Mouse (Mus musculus): ENCODE results near the gene Slc9a9. TPM values are rescaled to one million over a fixed set of nuclear protein-coding genes. Genes with fewer than 3 reads are reported as not detected.

Slc9a9 gene
- polyA plus RNA-seq, 2 experiments, result 1.1 to 1.3 TPM

GRCm38 (mm10) chr9:95220009-95220408, 550.3 kb downstream of the Slc9a9 start:
- Histone ChIP-seq H3K4me2 (ENCODE audit: low read depth) (no peak overlapping the region), H3K36me3 (replicated peaks; ENCODE audit: control insufficient read depth, insufficient read depth, low read depth) (no peaks in the 10 kb centered on the region), H3K9ac (replicated peaks) (no peak overlapping the region), H3K9me3 (ENCODE audit: control insufficient read depth, low read length) (no peaks in the 10 kb centered on the region), H3K27me3 (ENCODE audit: control insufficient read depth, insufficient read depth, low read length) (no peaks in the 10 kb centered on the region), H3K4me1 (replicated peaks; ENCODE audit: control insufficient read depth in 2 of 2, insufficient read depth in 2 of 2, low read length in 1 of 2) (no peaks in the 10 kb centered on the region; a peak in 1 of 4 replicates), H3K4me3 (ENCODE audit: insufficient read depth in 1 of 2, low read depth in 2 of 2, low read length in 2 of 2) (no peak overlapping the region), H3K27ac (no peak overlapping the region)
- DNase-seq (ENCODE audit: low read depth in 3 of 3, low spot score in 3 of 3) (no peak), ATAC-seq (ENCODE audit: insufficient read depth) (no peak)
- WGBS (ENCODE audit: insufficient replicate concordance), result 39% methylated on average over 3 of the region's 3 CpGs
- TF ChIP-seq CTCF (IDR thresholded peaks at IDR 0.05; ENCODE audit: low read depth) (no peak), EP300 (IDR thresholded peaks at IDR 0.05; ENCODE audit: low read depth) (no peak)

GRCm38 (mm10) chr9:95221310-95221709, 551.6 kb downstream of the Slc9a9 start:
- Histone ChIP-seq H3K27ac (no peak overlapping the region), H3K36me3 (replicated peaks; ENCODE audit: control insufficient read depth, insufficient read depth, low read depth) (no peaks in the 10 kb centered on the region), H3K4me2 (ENCODE audit: low read depth) (no peak overlapping the region), H3K4me3 (ENCODE audit: insufficient read depth in 1 of 2, low read depth in 2 of 2, low read length in 2 of 2) (no peak overlapping the region), H3K9ac (replicated peaks) (no peak overlapping the region), H3K4me1 (replicated peaks; ENCODE audit: control insufficient read depth in 2 of 2, insufficient read depth in 2 of 2, low read length in 1 of 2) (no peaks in the 10 kb centered on the region; a peak in 1 of 4 replicates), H3K27me3 (ENCODE audit: control insufficient read depth, insufficient read depth, low read length) (no peaks in the 10 kb centered on the region), H3K9me3 (ENCODE audit: control insufficient read depth, low read length) (no peaks in the 10 kb centered on the region)
- ATAC-seq (ENCODE audit: insufficient read depth), result no peak
- 54% methylated on average over 5 of the region's 5 CpGs for WGBS (ENCODE audit: insufficient replicate concordance)
- TF ChIP-seq EP300 (IDR thresholded peaks at IDR 0.05; ENCODE audit: low read depth), result no peak
- DNase-seq (ENCODE audit: low read depth in 3 of 3, low spot score in 3 of 3), result no peak

GRCm38 (mm10) chr9:95226986-95227385, 557.3 kb downstream of the Slc9a9 start:
- Histone ChIP-seq H3K4me1 (replicated peaks; ENCODE audit: control insufficient read depth in 2 of 2, insufficient read depth in 2 of 2, low read length in 1 of 2) (no peaks in the 10 kb centered on the region; a peak in 1 of 4 replicates), H3K9ac (replicated peaks) (no peak overlapping the region), H3K9me3 (ENCODE audit: control insufficient read depth, low read length) (no peaks in the 10 kb centered on the region), H3K27ac (no peak overlapping the region), H3K4me3 (ENCODE audit: insufficient read depth in 1 of 2, low read depth in 2 of 2, low read length in 2 of 2) (no peak overlapping the region), H3K36me3 (replicated peaks; ENCODE audit: control insufficient read depth, insufficient read depth, low read depth) (no peaks in the 10 kb centered on the region), H3K27me3 (ENCODE audit: control insufficient read depth, insufficient read depth, low read length) (no peaks in the 10 kb centered on the region), H3K4me2 (ENCODE audit: low read depth) (no peak overlapping the region)
- TF ChIP-seq EP300 (IDR thresholded peaks at IDR 0.05; ENCODE audit: low read depth), result no peak
- TF ChIP-seq CTCF (IDR thresholded peaks at IDR 0.05; ENCODE audit: low read depth), result no peak
- no peak for ATAC-seq (ENCODE audit: insufficient read depth)
- WGBS (ENCODE audit: insufficient replicate concordance), result 70% methylated on average over 4 of the region's 4 CpGs
- DNase-seq (ENCODE audit: low read depth in 3 of 3, low spot score in 3 of 3), result no peak

- no peak overlapping the region for H3K9ac ChIP-seq (replicated peaks)
- no peaks in the 10 kb centered on the region; a peak in 1 of 4 replicates for H3K4me1 ChIP-seq (replicated peaks; ENCODE audit: control insufficient read depth in 2 of 2, insufficient read depth in 2 of 2, low read length in 1 of 2)
- DNase-seq (ENCODE audit: low read depth in 3 of 3, low spot score in 3 of 3), result no peak
- H3K36me3 ChIP-seq (replicated peaks; ENCODE audit: control insufficient read depth, insufficient read depth, low read depth), result no peaks in the 10 kb centered on the region
- no peak for TF ChIP-seq CTCF (IDR thresholded peaks at IDR 0.05; ENCODE audit: low read depth)
- TF ChIP-seq EP300 (IDR thresholded peaks at IDR 0.05; ENCODE audit: low read depth), result no peak
- no peaks in the 10 kb centered on the region for H3K9me3 ChIP-seq (ENCODE audit: control insufficient read depth, low read length)
- no peak overlapping the region for H3K4me3 ChIP-seq (ENCODE audit: insufficient read depth in 1 of 2, low read depth in 2 of 2, low read length in 2 of 2)
- no peak overlapping the region for H3K4me2 ChIP-seq (ENCODE audit: low read depth)
- no peak overlapping the region for H3K27ac ChIP-seq
- 74% methylated on average over 1 of the region's 1 CpGs for WGBS (ENCODE audit: insufficient replicate concordance)
- no peak for ATAC-seq (ENCODE audit: insufficient read depth)
- H3K27me3 ChIP-seq (ENCODE audit: control insufficient read depth, insufficient read depth, low read length), result no peaks in the 10 kb centered on the region
Observed at GRCm38 (mm10) chr9:95228123-95228522, 558.4 kb downstream of the Slc9a9 start.

GRCm38 (mm10) chr9:95229147-95229546, 559.4 kb downstream of the Slc9a9 start:
- H3K27ac ChIP-seq, result no peak overlapping the region
- TF ChIP-seq CTCF (IDR thresholded peaks at IDR 0.05; ENCODE audit: low read depth) (no peak), EP300 (IDR thresholded peaks at IDR 0.05; ENCODE audit: low read depth) (no peak)
- no peak overlapping the region for H3K4me2 ChIP-seq (ENCODE audit: low read depth)
- no peaks in the 10 kb centered on the region for H3K36me3 ChIP-seq (replicated peaks; ENCODE audit: control insufficient read depth, insufficient read depth, low read depth)
- no peak overlapping the region for H3K9ac ChIP-seq (replicated peaks)
- no peaks in the 10 kb centered on the region for H3K27me3 ChIP-seq (ENCODE audit: control insufficient read depth, insufficient read depth, low read length)
- H3K4me3 ChIP-seq (ENCODE audit: insufficient read depth in 1 of 2, low read depth in 2 of 2, low read length in 2 of 2), result no peak overlapping the region
- WGBS (ENCODE audit: insufficient replicate concordance), result 22% methylated on average over 2 of the region's 2 CpGs
- no peaks in the 10 kb centered on the region; a peak in 1 of 4 replicates for H3K4me1 ChIP-seq (replicated peaks; ENCODE audit: control insufficient read depth in 2 of 2, insufficient read depth in 2 of 2, low read length in 1 of 2)
- H3K9me3 ChIP-seq (ENCODE audit: control insufficient read depth, low read length), result no peaks in the 10 kb centered on the region
- ATAC-seq (ENCODE audit: insufficient read depth) (no peak), DNase-seq (ENCODE audit: low read depth in 3 of 3, low spot score in 3 of 3) (no peak)
